Mouse (Mus musculus): ENCODE measurements around the gene Syt13.

DNA sequence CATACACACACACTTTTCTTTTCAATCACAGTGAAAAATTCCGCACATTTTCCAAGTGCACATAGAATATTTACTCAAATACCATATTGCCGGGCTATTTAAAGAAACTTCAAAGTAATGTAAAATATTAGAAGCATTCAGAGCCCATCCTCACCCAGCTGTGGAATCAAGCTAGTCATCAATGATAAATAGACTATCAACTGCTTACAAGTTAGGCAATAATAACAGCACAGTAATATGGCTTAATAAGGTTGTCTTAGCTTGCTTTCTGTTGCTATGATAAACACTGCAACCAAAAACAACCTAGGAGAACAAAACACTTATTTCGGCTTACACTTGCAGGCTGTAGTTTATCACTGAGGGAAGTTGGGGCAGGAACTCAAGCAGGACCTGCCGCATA, 22.4 kb upstream of the Syt13 start:
- TF ChIP-seq CTCF (IDR thresholded peaks at IDR 0.05; ENCODE audit: low read depth) (no peak), EP300 (IDR thresholded peaks at IDR 0.05; ENCODE audit: low read depth) (no peak)

Data from heart, postnatal 0 days (tissue).